Mouse (Mus musculus) intestine, postnatal 0 days (tissue): ENCODE data around the gene Olfr157. TPM values are rescaled to one million over a fixed set of nuclear protein-coding genes. Genes with fewer than 3 reads are reported as not detected.
"Not testable (repeated sequence)": the region's sequence is repeated elsewhere in the genome, so short reads cannot be mapped to it uniquely, and the experiment has no call there.

Experiments used
- ATAC-seq: fragments of 200-750 bp; cut with Nextera tagmentation; 2 replicates; pipeline ENCODE4 v1.8.0; 2017; ENCODE audit warnings: mild to moderate bottlenecking, moderate TSS enrichment, moderate library complexity
- H3K27ac ChIP-seq: fragments of 300-500 bp; sonication (generic); 2 replicates; pipeline ENCODE4 v1.5.1; 2014; ENCODE audit warnings: mild to moderate bottlenecking, low read depth, low read length, moderate library complexity
- H3K27me3 ChIP-seq: fragments of 300-500 bp; sonication (generic); replicated peaks from 2 replicates; pipeline ENCODE4 v1.6.1; 2014; ENCODE audit warnings: low read length, mixed read lengths; ENCODE audit not compliant: control insufficient read depth, insufficient read depth
- H3K36me3 ChIP-seq: fragments of 300-500 bp; sonication (generic); 2 replicates; pipeline ENCODE4 v1.6.1; 2014; ENCODE audit warnings: mild to moderate bottlenecking, moderate library complexity; ENCODE audit not compliant: control insufficient read depth, insufficient read depth
- H3K4me1 ChIP-seq: fragments of 300-500 bp; sonication (generic); replicated peaks from 2 replicates; pipeline ENCODE4 v1.6.1; 2014; ENCODE audit warnings: antibody characterized with exemption, low read length, mixed read lengths; ENCODE audit not compliant: control insufficient read depth, insufficient read depth
- H3K4me2 ChIP-seq: fragments of 300-500 bp; sonication (generic); replicated peaks from 2 replicates; pipeline ENCODE4 v1.6.1; 2014; ENCODE audit warnings: low read depth, mild to moderate bottlenecking, moderate library complexity
- H3K4me3 ChIP-seq: fragments of 300-500 bp; sonication (generic); 2 replicates; pipeline ENCODE4 v1.5.1; 2014; ENCODE audit warnings: low read depth, low read length
- H3K9ac ChIP-seq: fragments of 300-500 bp; sonication (generic); 2 replicates; pipeline ENCODE4 v1.6.1; 2014; ENCODE audit warnings: mild to moderate bottlenecking, low read depth, low read length
- H3K9me3 ChIP-seq: fragments of 300-500 bp; sonication (generic); 2 replicates; pipeline ENCODE4 v1.6.1; 2016; ENCODE audit warnings: mixed run types; ENCODE audit not compliant: control insufficient read depth
- CTCF ChIP-seq: sonication (generic); IDR thresholded peaks from 2 replicates; pipeline ENCODE4 v1.5.1; 2016; ENCODE audit warnings: low read depth, mild to moderate bottlenecking, control low read depth, antibody characterized with exemption, moderate library complexity
- WGBS: fragments of 180-500 bp; shearing (Covaris S2); extraction: QIAGEN DNeasy Blood & Tissue Kit; methylation state at CpG from one replicate; pipeline ENCODE4 v1.1.7; 2014; 5-methylcytosine and 5-hydroxymethylcytosine counted together
- polyA plus RNA-seq: library from polyadenylated mRNA; unstranded; fragments of >200 nt; fragmentation: Nextera tagmentation; extraction: Ambion mirVana; gene quantifications from 2 replicates; pipeline ENCODE4 v1.2.1, GENCODE M21; 2015

Olfr157 gene
- polyA plus RNA-seq, 1 experiment from 2014 or later, result not detected

DNA sequence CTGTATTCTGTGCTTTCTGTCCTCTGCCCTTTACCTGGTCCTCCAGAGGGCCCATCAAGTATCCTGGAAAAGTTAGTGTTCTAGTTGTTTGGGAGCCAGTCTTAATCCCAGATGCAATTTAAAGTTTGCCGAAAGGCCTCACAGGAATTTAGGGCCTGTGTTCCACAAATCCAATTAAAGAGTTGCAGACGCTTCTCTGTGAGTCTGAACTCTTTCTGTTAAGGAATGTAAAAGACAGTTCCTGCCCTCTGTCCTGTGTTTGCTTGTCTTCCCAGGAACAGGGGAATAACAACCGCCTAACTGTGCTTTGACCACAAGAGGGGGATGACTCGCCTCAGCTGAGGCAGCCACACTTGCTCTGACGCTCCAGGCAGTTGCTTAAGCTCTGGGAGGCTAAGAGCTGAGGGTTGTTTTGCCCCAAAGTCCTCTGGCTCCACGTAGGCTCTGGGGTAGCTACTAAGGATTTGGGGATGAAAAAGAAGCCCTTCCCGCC is 16.1 kb downstream of the Olfr157 start, which contains the start of gene Olfr156:
Gene Olfr156, minus strand, starts transcription at position 51 of the 493 bp plus-strand sequence.
- Histone ChIP-seq H3K4me1 (no peaks in the 10 kb centered on the region), H3K4me3 (no peak within 1 kb of the TSS), H3K9ac (no peak within 1 kb of the TSS), H3K36me3 (no peaks in the 10 kb centered on the region), H3K27me3 (no peaks in the 10 kb centered on the region), H3K27ac (no peak within 1 kb of the TSS), H3K9me3 (no peaks in the 10 kb centered on the region), H3K4me2 (no peak within 1 kb of the TSS)
- 17% methylated on average over 7 of the region's 7 CpGs for WGBS
- ATAC-seq, result no peak
- TF ChIP-seq CTCF, result peak; percentile 76

DNA sequence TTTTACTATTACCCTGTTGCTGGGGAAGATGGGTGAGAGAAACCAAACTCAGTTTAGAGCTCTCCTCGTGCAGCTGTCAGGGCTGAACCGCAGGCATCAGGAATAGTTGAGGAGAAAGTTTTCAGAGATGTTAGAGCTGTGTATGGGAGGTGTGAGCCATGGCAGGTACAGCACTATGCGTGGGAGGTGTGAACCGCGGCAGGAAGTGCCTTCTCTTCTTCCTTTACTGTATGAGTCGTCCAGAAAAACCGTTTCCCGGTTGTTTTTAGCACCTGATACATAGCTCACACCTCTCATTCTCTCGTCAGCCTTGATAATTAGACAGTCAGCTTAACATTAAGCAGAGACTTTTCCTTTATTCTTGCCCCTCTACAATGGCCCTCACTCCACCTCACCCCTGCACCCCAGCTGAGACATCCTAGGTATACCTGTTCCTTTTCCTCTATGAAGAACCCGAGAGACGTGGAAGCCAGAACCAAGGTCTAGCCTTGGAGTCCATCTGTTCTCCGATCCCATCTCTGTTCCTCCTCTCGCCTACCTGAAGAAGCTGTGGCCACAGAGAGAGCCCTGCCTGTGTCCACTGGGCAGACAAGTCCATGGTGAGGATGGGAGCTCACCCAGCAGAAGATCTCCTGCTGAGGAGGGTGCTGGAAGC is 17.0 kb downstream of the Olfr157 start:
- WGBS, result 75% methylated on average over 13 of the region's 13 CpGs
- H3K36me3 ChIP-seq, result no peaks in the 10 kb centered on the region
- no peaks in the 10 kb centered on the region for H3K4me1 ChIP-seq
- H3K27me3 ChIP-seq, result no peaks in the 10 kb centered on the region
- H3K4me3 ChIP-seq, result no peak overlapping the region
- H3K9ac ChIP-seq, result no peak overlapping the region
- no peak for TF ChIP-seq CTCF
- H3K4me2 ChIP-seq, result no peak overlapping the region
- no peak for ATAC-seq
- no peak overlapping the region for H3K27ac ChIP-seq
- no peaks in the 10 kb centered on the region for H3K9me3 ChIP-seq

DNA sequence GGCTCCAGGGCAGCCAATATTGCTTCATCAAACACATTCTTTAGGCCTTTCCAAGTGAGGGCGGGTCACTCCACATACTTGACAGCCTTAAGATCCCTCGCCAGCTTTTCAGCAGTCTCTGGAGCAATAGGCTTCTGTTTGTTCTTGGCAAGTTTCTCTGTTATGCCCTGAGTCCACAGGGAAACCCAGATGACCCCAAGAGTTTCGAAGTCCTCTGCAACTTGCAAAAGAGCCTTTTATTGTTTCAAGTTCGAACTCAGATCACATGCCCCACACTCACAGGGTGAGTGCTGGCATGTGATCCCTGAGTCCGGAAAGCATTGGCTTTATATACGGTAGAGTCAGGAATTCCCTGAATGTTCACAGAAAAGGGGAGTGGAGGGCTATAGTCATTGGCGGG is 41.1 kb downstream of the Olfr157 start:
- WGBS, result 45% methylated on average over 7 of the region's 7 CpGs
- Histone ChIP-seq H3K36me3 (no peaks in the 10 kb centered on the region), H3K4me1 (no peaks in the 10 kb centered on the region), H3K27ac (no peak overlapping the region), H3K9ac (no peak overlapping the region), H3K4me3 (no peak overlapping the region), H3K4me2 (no peak overlapping the region; the same call in 1 of the 2 replicates), H3K27me3 (no peaks in the 10 kb centered on the region), H3K9me3 (no peaks in the 10 kb centered on the region)
- 0 out of 2 replicates have a peak, but pooled peaks have one; percentile 8 for ATAC-seq
- no peak for TF ChIP-seq CTCF

GRCm38 (mm10) chr4:43795844-43796243 is 44.2 kb downstream of the Olfr157 start:
- not testable (repeated sequence) for H3K27ac ChIP-seq, H3K9me3 ChIP-seq, H3K27me3 ChIP-seq, H3K9ac ChIP-seq, H3K36me3 ChIP-seq, H3K4me1 ChIP-seq, ATAC-seq, H3K4me2 ChIP-seq, H3K4me3 ChIP-seq
- WGBS, result 76% methylated on average over 5 of the region's 5 CpGs

GRCm38 (mm10) chr4:43795296-43795695 is 44.7 kb downstream of the Olfr157 start:
- ATAC-seq, result no peak
- Histone ChIP-seq H3K4me2 (no peak overlapping the region), H3K4me3 (no peak overlapping the region), H3K4me1 (no peaks in the 10 kb centered on the region), H3K27ac (no peak overlapping the region), H3K9ac (no peak overlapping the region), H3K36me3 (no peaks in the 10 kb centered on the region), H3K9me3 (no peaks in the 10 kb centered on the region), H3K27me3 (no peaks in the 10 kb centered on the region)
- 77% methylated on average over 6 of the region's 6 CpGs for WGBS
- no peak for TF ChIP-seq CTCF

Other genes starting within 250 kb of the Olfr157 start
- 3.5 and 4.1 TPM in 2 replicates for gene Npr2, start 208.3 kb downstream of the Olfr157 start, polyA plus RNA-seq
- gene Spag8, start 186.6 kb downstream of the Olfr157 start, polyA plus RNA-seq, result 0.08 and 0.22 TPM in 2 replicates
- 270 and 305 TPM in 2 replicates for gene Hint2, start 183.7 kb downstream of the Olfr157 start, polyA plus RNA-seq
- gene Tmem8b, start 171.2 kb downstream of the Olfr157 start, polyA plus RNA-seq, result 1.6 and 1.9 TPM in 2 replicates
- gene Fam221b, start 171.1 kb downstream of the Olfr157 start, polyA plus RNA-seq, result 6.0 and 6.7 TPM in 2 replicates
- not detected in 2 replicates for gene Olfr70, start 139.4 kb downstream of the Olfr157 start, polyA plus RNA-seq
- not detected in 2 replicates for gene Olfr71, start 129.9 kb downstream of the Olfr157 start, polyA plus RNA-seq
- gene Hrct1, start 113.0 kb downstream of the Olfr157 start, polyA plus RNA-seq, result 1.6 and 2.1 TPM in 2 replicates
- 0.47 and 0.51 TPM in 2 replicates for gene Spaar, start 110.2 kb downstream of the Olfr157 start, polyA plus RNA-seq
- not detected in 2 replicates for gene Olfr159, start 69.2 kb downstream of the Olfr157 start, polyA plus RNA-seq
- gene Olfr156, start 16.3 kb downstream of the Olfr157 start, polyA plus RNA-seq, result not detected in 2 replicates
- not detected in 2 replicates for gene Olfr155, start 11.4 kb upstream of the Olfr157 start, polyA plus RNA-seq
- 5.7 and 5.9 TPM in 2 replicates for gene Reck, start 35.3 kb upstream of the Olfr157 start, polyA plus RNA-seq
- gene Glipr2, start 117.2 kb upstream of the Olfr157 start, polyA plus RNA-seq, result 25.2 and 26.8 TPM in 2 replicates
- gene Ccin, start 143.3 kb upstream of the Olfr157 start, polyA plus RNA-seq, result not detected in 2 replicates
- gene Clta, start 164.3 kb upstream of the Olfr157 start, polyA plus RNA-seq, result 343 and 352 TPM in 2 replicates
- gene Gne, start 244.0 kb upstream of the Olfr157 start, polyA plus RNA-seq, result 22.2 and 30.4 TPM in 2 replicates